Mouse (Mus musculus) hindbrain, embryonic 12.5 days (tissue): ENCODE results near the gene Tmem132a. TPM values are rescaled to one million over a fixed set of nuclear protein-coding genes. Genes with fewer than 3 reads are reported as not detected.
A peak's percentile ranks its signal among the peaks of the same experiment; 100 is the strongest.

ENCODE experiments used
- ATAC-seq: fragments of 200-750 bp; cut with Nextera tagmentation; 2 replicates; pipeline ENCODE4 v1.8.0; 2017; ENCODE audit warnings: moderate TSS enrichment; ENCODE audit not compliant: low FRiP score
- H3K27ac ChIP-seq: fragments of 300-500 bp; sonication (generic); 2 replicates; pipeline ENCODE4 v1.5.1; 2016; ENCODE audit warnings: mild to moderate bottlenecking
- H3K27me3 ChIP-seq: fragments of 300-500 bp; sonication (generic); 2 replicates; pipeline ENCODE4 v1.6.1; 2016; ENCODE audit warnings: mild to moderate bottlenecking
- H3K36me3 ChIP-seq: fragments of 300-500 bp; sonication (generic); 2 replicates; pipeline ENCODE4 v1.6.1; 2016; ENCODE audit warnings: mild to moderate bottlenecking
- H3K4me1 ChIP-seq: fragments of 300-500 bp; sonication (generic); 2 replicates; pipeline ENCODE4 v1.6.1; 2016
- H3K4me2 ChIP-seq: fragments of 300-500 bp; sonication (generic); replicated peaks from 2 replicates; pipeline ENCODE4 v1.6.1; 2016; ENCODE audit warnings: mild to moderate bottlenecking
- H3K4me3 ChIP-seq: fragments of 300-500 bp; sonication (generic); 2 replicates; pipeline ENCODE4 v1.5.1; 2016; ENCODE audit warnings: mild to moderate bottlenecking
- H3K9ac ChIP-seq: fragments of 300-500 bp; sonication (generic); 2 replicates; pipeline ENCODE4 v1.6.1; 2016; ENCODE audit warnings: mild to moderate bottlenecking, moderate library complexity
- H3K9me3 ChIP-seq: fragments of 300-500 bp; sonication (generic); replicated peaks from 2 replicates; pipeline ENCODE4 v1.6.1; 2016; ENCODE audit warnings: mild to moderate bottlenecking
- WGBS: fragments of 180-500 bp; shearing (Covaris S2); methylation state at CpG from one replicate; pipeline ENCODE4 v1.1.7; 2016; 5-methylcytosine and 5-hydroxymethylcytosine counted together
- polyA plus RNA-seq: library from polyadenylated mRNA; unstranded; fragments of >200 nt; fragmentation: Nextera tagmentation; extraction: Ambion mirVana; gene quantifications from 2 replicates; pipeline ENCODE4 v1.2.1, GENCODE M21; 2016

The Tmem132a gene
- polyA plus RNA-seq, result 147 and 151 TPM in 2 replicates

GRCm38 (mm10) chr19:10869886-10870527, at the start of gene Tmem132a:
TSS of gene Tmem132a (minus strand) at chr19:10869940.
- 1% methylated on average over 8 of the region's 8 CpGs for WGBS
- H3K4me3 ChIP-seq, result peak within 1 kb of the TSS; percentile 83
- H3K27ac ChIP-seq, result peak within 1 kb of the TSS; percentile 95
- no peaks in the 10 kb centered on the region for H3K27me3 ChIP-seq
- H3K4me2 ChIP-seq, result peak within 1 kb of the TSS; percentile 89
- peaks cover 32% of the 10 kb centered on the region for H3K4me1 ChIP-seq
- H3K9ac ChIP-seq, result peak within 1 kb of the TSS; percentile 96
- H3K9me3 ChIP-seq, result no peaks in the 10 kb centered on the region
- peaks cover 62% of the 10 kb centered on the region for H3K36me3 ChIP-seq
- peak; percentile 35 for ATAC-seq

- Histone ChIP-seq H3K4me1 (no peaks in the 10 kb centered on the region), H3K27ac (no peak overlapping the region), H3K9ac (no peak overlapping the region), H3K27me3 (no peaks in the 10 kb centered on the region), H3K4me2 (no peak overlapping the region), H3K9me3 (no peaks in the 10 kb centered on the region), H3K36me3 (no peaks in the 10 kb centered on the region), H3K4me3 (no peak overlapping the region)
- WGBS, result 88% methylated on average over 10 of the region's 10 CpGs
- ATAC-seq, result no peak
Measured at GRCm38 (mm10) chr19:10918321-10918991, 48.7 kb upstream of the Tmem132a start.

- no peak for ATAC-seq
Measured at GRCm38 (mm10) chr19:10916506-10916905, 46.8 kb upstream of the Tmem132a start.

GRCm38 (mm10) chr19:10914870-10915269, 45.1 kb upstream of the Tmem132a start:
- H3K36me3 ChIP-seq, result no peaks in the 10 kb centered on the region
- H3K27me3 ChIP-seq, result no peaks in the 10 kb centered on the region
- no peaks in the 10 kb centered on the region for H3K9me3 ChIP-seq
- no peak overlapping the region for H3K4me2 ChIP-seq
- 0 out of 2 replicates have a peak overlapping the region, but pooled peaks have one; percentile 32 for H3K9ac ChIP-seq
- H3K4me3 ChIP-seq, result no peak overlapping the region
- no peak for ATAC-seq
- H3K27ac ChIP-seq, result no peak overlapping the region
- H3K4me1 ChIP-seq, result no peaks in the 10 kb centered on the region
- WGBS, result 79% methylated on average over 2 of the region's 2 CpGs

More at GRCm38 (mm10) chr19:10916506-10916905, 46.8 kb upstream of the Tmem132a start:
- no peak overlapping the region for H3K4me2 ChIP-seq
- no peaks in the 10 kb centered on the region for H3K9me3 ChIP-seq
- H3K4me3 ChIP-seq, result no peak overlapping the region
- WGBS, result 65% methylated on average over 5 of the region's 5 CpGs
- no peak overlapping the region for H3K9ac ChIP-seq
- no peaks in the 10 kb centered on the region for H3K36me3 ChIP-seq
- no peaks in the 10 kb centered on the region for H3K4me1 ChIP-seq
- H3K27me3 ChIP-seq, result no peaks in the 10 kb centered on the region
- H3K27ac ChIP-seq, result no peak overlapping the region

GRCm38 (mm10) chr19:10914291-10914690, 44.6 kb upstream of the Tmem132a start:
- no peak overlapping the region for H3K9ac ChIP-seq
- WGBS, result 75% methylated on average over 7 of the region's 7 CpGs

GRCm38 (mm10) chr19:10909087-10909721, 39.5 kb upstream of the Tmem132a start:
- H3K36me3 ChIP-seq, result peaks cover 40% of the 10 kb centered on the region
- H3K27ac ChIP-seq, result no peak overlapping the region
- H3K4me3 ChIP-seq, result no peak overlapping the region
- H3K9ac ChIP-seq, result no peak overlapping the region
- no peak overlapping the region for H3K4me2 ChIP-seq
- ATAC-seq, result no peak
- H3K4me1 ChIP-seq, result no peaks in the 10 kb centered on the region
- no peaks in the 10 kb centered on the region for H3K27me3 ChIP-seq
- WGBS, result 76% methylated on average over 6 of the region's 6 CpGs
- no peaks in the 10 kb centered on the region for H3K9me3 ChIP-seq

More at GRCm38 (mm10) chr19:10914291-10914690, 44.6 kb upstream of the Tmem132a start:
- no peak for ATAC-seq
- Histone ChIP-seq H3K9me3 (no peaks in the 10 kb centered on the region), H3K4me1 (no peaks in the 10 kb centered on the region), H3K4me3 (no peak overlapping the region), H3K27ac (no peak overlapping the region), H3K36me3 (no peaks in the 10 kb centered on the region), H3K27me3 (no peaks in the 10 kb centered on the region), H3K4me2 (no peak overlapping the region)

GRCm38 (mm10) chr19:10907891-10908290, 38.2 kb upstream of the Tmem132a start:
- no peak for ATAC-seq

GRCm38 (mm10) chr19:10905728-10906000, 35.9 kb upstream of the Tmem132a start:
- no peaks in the 10 kb centered on the region for H3K4me1 ChIP-seq
- 90% methylated on average over 5 of the region's 5 CpGs for WGBS
- no peak overlapping the region for H3K9ac ChIP-seq
- no peak overlapping the region for H3K4me3 ChIP-seq
- H3K36me3 ChIP-seq, result peaks cover 75% of the 10 kb centered on the region
- ATAC-seq, result no peak
- 0 out of 2 replicates have a peak overlapping the region, but pooled peaks have one; percentile 2 for H3K27ac ChIP-seq
- no peaks in the 10 kb centered on the region for H3K27me3 ChIP-seq
- no peaks in the 10 kb centered on the region for H3K9me3 ChIP-seq
- H3K4me2 ChIP-seq, result no peak overlapping the region

More at GRCm38 (mm10) chr19:10907891-10908290, 38.2 kb upstream of the Tmem132a start:
- Histone ChIP-seq H3K4me1 (no peaks in the 10 kb centered on the region), H3K4me3 (no peak overlapping the region), H3K27me3 (no peaks in the 10 kb centered on the region), H3K9ac (no peak overlapping the region), H3K36me3 (peaks cover 53% of the 10 kb centered on the region), H3K27ac (no peak overlapping the region), H3K4me2 (no peak overlapping the region), H3K9me3 (no peaks in the 10 kb centered on the region)
- 56% methylated on average over 3 of the region's 3 CpGs for WGBS

GRCm38 (mm10) chr19:10904927-10905727, 35.4 kb upstream of the Tmem132a start:
- H3K27me3 ChIP-seq, result no peaks in the 10 kb centered on the region
- H3K36me3 ChIP-seq, result peaks cover 80% of the 10 kb centered on the region
- no peaks in the 10 kb centered on the region for H3K4me1 ChIP-seq
- WGBS, result 67% methylated on average over 7 of the region's 7 CpGs
- 0 out of 2 replicates have a peak, but pooled peaks have one; percentile 29 for ATAC-seq
- no peak overlapping the region for H3K9ac ChIP-seq
- H3K27ac ChIP-seq, result 0 out of 2 replicates have a peak overlapping the region, but pooled peaks have one; percentile 2
- no peak overlapping the region for H3K4me2 ChIP-seq
- no peak overlapping the region for H3K4me3 ChIP-seq
- no peaks in the 10 kb centered on the region for H3K9me3 ChIP-seq

GRCm38 (mm10) chr19:10904512-10904911, 34.8 kb upstream of the Tmem132a start:
- no peak overlapping the region for H3K9ac ChIP-seq
- peaks cover 86% of the 10 kb centered on the region for H3K36me3 ChIP-seq
- WGBS, result 90% methylated on average over 5 of the region's 5 CpGs
- no peaks in the 10 kb centered on the region for H3K4me1 ChIP-seq
- H3K27ac ChIP-seq, result no peak overlapping the region
- no peak overlapping the region for H3K4me2 ChIP-seq
- no peaks in the 10 kb centered on the region for H3K27me3 ChIP-seq
- no peak for ATAC-seq
- H3K9me3 ChIP-seq, result no peaks in the 10 kb centered on the region
- no peak overlapping the region for H3K4me3 ChIP-seq

- peaks cover 12% of the 10 kb centered on the region for H3K4me1 ChIP-seq
- H3K9me3 ChIP-seq, result no peaks in the 10 kb centered on the region
- H3K27me3 ChIP-seq, result no peaks in the 10 kb centered on the region
- H3K4me3 ChIP-seq, result no peak overlapping the region
- no peak for ATAC-seq
- H3K9ac ChIP-seq, result no peak overlapping the region
- H3K27ac ChIP-seq, result no peak overlapping the region
- 93% methylated on average over 5 of the region's 5 CpGs for WGBS
- H3K36me3 ChIP-seq, result peaks cover 80% of the 10 kb centered on the region
- no peak overlapping the region for H3K4me2 ChIP-seq
Measured at GRCm38 (mm10) chr19:10901046-10901445, 31.3 kb upstream of the Tmem132a start.

- H3K9ac ChIP-seq, result no peak overlapping the region
- no peak overlapping the region for H3K27ac ChIP-seq
- no peak overlapping the region for H3K4me2 ChIP-seq
- no peaks in the 10 kb centered on the region for H3K27me3 ChIP-seq
- ATAC-seq, result no peak
- no peaks in the 10 kb centered on the region for H3K9me3 ChIP-seq
- H3K4me3 ChIP-seq, result no peak overlapping the region
- peaks cover 15% of the 10 kb centered on the region for H3K4me1 ChIP-seq
- peaks cover 73% of the 10 kb centered on the region for H3K36me3 ChIP-seq
- 88% methylated on average over 6 of the region's 6 CpGs for WGBS
Measured at GRCm38 (mm10) chr19:10900315-10900714, 30.6 kb upstream of the Tmem132a start.
